Mouse (Mus musculus) neural tube, embryonic 13.5 days (tissue): Measurements from ENCODE around the gene Vmp1. TPM values are rescaled to one million over a fixed set of nuclear protein-coding genes. Genes with fewer than 3 reads are reported as not detected.
A peak's percentile ranks its signal among the peaks of the same experiment; 100 is the strongest.

Experiments
- ATAC-seq: fragments of 200-750 bp; cut with Nextera tagmentation; 2 replicates; pipeline ENCODE4 v1.8.0; 2017; ENCODE audit warnings: low read depth, mild to moderate bottlenecking, moderate TSS enrichment, moderate library complexity
- H3K27ac ChIP-seq: fragments of 300-500 bp; sonication (generic); replicated peaks from 2 replicates; pipeline ENCODE4 v1.5.1; 2015; ENCODE audit warnings: moderate library complexity, mild to moderate bottlenecking, inconsistent platforms
- H3K27me3 ChIP-seq: fragments of 300-500 bp; sonication (generic); 2 replicates; pipeline ENCODE4 v1.6.1; 2015; ENCODE audit warnings: mild to moderate bottlenecking, inconsistent platforms
- H3K36me3 ChIP-seq: fragments of 300-500 bp; sonication (generic); 2 replicates; pipeline ENCODE4 v1.6.1; 2015; ENCODE audit warnings: mild to moderate bottlenecking, inconsistent platforms
- H3K4me1 ChIP-seq: fragments of 300-500 bp; sonication (generic); replicated peaks from 2 replicates; pipeline ENCODE4 v1.6.1; 2015; ENCODE audit warnings: inconsistent platforms
- H3K4me2 ChIP-seq: fragments of 300-500 bp; sonication (generic); 2 replicates; pipeline ENCODE4 v1.6.1; 2015; ENCODE audit warnings: inconsistent platforms, mild to moderate bottlenecking, moderate library complexity
- H3K4me3 ChIP-seq: fragments of 300-500 bp; sonication (generic); 2 replicates; pipeline ENCODE4 v1.5.1; 2015; ENCODE audit warnings: mild to moderate bottlenecking, inconsistent platforms
- H3K9ac ChIP-seq: fragments of 300-500 bp; sonication (generic); 2 replicates; pipeline ENCODE4 v1.6.1; 2015; ENCODE audit warnings: moderate library complexity, mild to moderate bottlenecking, inconsistent platforms
- H3K9me3 ChIP-seq: fragments of 300-500 bp; sonication (generic); 2 replicates; pipeline ENCODE4 v1.6.1; 2016; ENCODE audit warnings: inconsistent platforms
- WGBS: fragments of 180-500 bp; shearing (Covaris S2); methylation state at CpG from one replicate; pipeline ENCODE4 v1.1.7; 2015; 5-methylcytosine and 5-hydroxymethylcytosine counted together
- polyA plus RNA-seq: library from polyadenylated mRNA; unstranded; fragments of >200 nt; fragmentation: Nextera tagmentation; extraction: Ambion mirVana; gene quantifications from 2 replicates; pipeline ENCODE4 v1.2.1, GENCODE M21; 2015

Vmp1 gene
- polyA plus RNA-seq, 1 experiment from 2014 or later: 108 TPM

DNA sequence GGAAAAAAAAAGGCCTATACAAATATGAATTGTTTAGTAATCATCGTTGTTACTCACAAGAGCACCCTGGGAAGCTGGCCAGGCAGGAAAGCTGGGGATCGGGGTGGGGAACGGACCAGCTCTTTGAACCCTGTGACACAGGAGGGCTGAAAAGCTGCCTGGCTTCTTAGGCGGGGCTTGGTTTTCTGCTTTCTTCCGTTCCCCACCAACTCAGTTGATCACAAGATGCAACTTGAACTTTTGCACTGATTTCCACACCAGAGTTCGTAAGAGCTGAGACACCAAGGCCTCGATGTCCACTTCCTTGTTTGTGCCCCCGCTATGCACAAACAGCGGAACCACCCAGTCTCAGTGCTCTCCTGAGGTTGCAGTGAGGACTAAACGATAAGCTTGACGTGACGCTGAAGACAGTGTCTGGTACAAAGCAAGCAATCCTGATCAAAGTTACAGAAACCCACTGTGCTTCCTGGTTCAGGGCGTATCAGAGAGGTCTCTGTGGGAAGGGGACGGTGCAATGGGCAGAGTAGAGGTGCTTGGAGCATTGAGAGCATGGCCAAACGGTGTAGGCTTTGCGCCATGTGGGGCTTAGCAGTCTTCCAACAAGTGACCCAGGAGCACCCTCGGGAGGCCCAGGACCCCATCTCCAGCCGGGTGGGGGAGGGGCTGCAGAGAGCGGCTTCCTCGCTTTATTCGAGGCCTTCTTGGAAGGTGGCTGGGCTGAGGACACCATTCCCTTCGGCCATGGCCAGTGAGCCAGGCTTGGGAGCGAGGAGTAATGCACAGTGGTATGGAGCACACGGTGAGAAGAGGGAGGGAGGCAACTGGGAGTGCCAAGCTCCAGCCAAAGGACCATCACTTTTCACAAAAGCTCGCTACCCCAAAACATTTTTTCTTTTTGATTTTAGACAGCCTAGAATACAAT, 104.6 kb downstream of the Vmp1 start:
- Histone ChIP-seq H3K4me3 (no peak overlapping the region), H3K9ac (no peak overlapping the region), H3K27me3 (no peaks in the 10 kb centered on the region), H3K9me3 (no peaks in the 10 kb centered on the region), H3K4me1 (peaks cover 4% of the 10 kb centered on the region; the same call in 1 of the 2 replicates), H3K4me2 (no peak overlapping the region), H3K27ac (no peak overlapping the region), H3K36me3 (peaks cover 8% of the 10 kb centered on the region; the same call in 1 of the 2 replicates)
- ATAC-seq: no peak
- 81% methylated on average over 25 of the region's 25 CpGs for WGBS

DNA sequence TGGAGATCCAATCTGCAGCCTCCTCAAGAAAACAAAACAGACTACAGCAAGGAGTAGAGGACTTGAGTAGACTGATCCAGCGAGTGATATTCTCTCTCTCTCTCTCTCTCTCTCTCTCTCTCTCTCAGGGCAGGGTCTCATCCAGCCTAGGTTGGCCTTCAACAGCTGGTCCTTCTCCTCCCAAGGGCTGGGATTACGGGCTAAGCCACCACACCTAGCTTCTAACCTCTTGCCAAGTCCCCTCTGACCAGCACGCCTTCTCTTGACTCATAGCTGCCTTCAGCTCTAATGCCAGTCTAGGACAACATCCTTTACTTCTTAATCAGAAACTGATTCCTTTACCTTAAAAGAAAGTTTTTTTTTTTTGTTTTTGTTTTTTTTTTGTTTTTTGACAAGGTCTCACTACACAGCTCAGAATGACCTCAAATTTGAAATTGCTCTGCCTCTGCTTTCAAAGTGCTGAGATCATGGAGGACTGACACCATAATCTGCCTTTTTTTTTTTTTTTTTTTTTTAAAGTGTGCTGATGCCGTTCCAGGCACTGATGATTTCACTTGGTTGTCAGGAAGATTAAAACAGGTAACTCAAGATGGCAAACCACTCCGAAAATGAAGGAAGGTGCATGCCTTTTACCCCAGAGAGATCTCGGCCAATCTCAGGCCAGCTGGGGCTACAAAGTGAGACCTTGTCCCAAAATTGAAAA, 105.4 kb downstream of the Vmp1 start:
- no peak for ATAC-seq
- Histone ChIP-seq H3K9me3 (no peaks in the 10 kb centered on the region), H3K36me3 (peaks cover 8% of the 10 kb centered on the region; the same call in 1 of the 2 replicates), H3K27ac (peak overlapping the region; percentile 28; the same call in 1 of the 2 replicates), H3K4me2 (no peak overlapping the region), H3K27me3 (no peaks in the 10 kb centered on the region), H3K4me1 (peaks cover 4% of the 10 kb centered on the region; the same call in 1 of the 2 replicates), H3K9ac (no peak overlapping the region), H3K4me3 (no peak overlapping the region)
- WGBS: 89% methylated on average over 6 of the region's 6 CpGs

DNA sequence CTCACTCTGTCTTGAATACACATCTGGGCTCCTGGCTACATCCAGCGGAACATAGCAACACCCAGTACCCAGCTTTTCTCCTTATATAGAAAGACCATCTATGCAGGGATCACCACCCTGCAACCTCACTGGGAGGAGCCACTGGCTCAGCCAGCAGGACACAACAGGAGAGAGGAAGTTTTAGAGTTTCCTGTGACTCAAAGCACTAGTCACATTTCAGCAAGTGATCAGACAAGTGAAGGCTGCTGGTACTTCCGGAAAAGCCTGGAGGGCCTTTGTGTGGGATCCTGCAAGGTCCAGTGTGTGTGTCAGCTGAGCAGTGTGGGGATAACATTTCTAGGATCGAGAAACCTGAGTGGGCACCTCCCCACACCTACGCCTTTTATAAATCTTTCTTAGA, 106.4 kb downstream of the Vmp1 start:
- no peak overlapping the region for H3K4me3 ChIP-seq
- peaks cover 4% of the 10 kb centered on the region; the same call in 1 of the 2 replicates for H3K4me1 ChIP-seq
- 83% methylated on average over 4 of the region's 4 CpGs for WGBS
- H3K9ac ChIP-seq: no peak overlapping the region
- no peak for ATAC-seq
- no peak overlapping the region for H3K4me2 ChIP-seq
- no peaks in the 10 kb centered on the region for H3K27me3 ChIP-seq
- H3K36me3 ChIP-seq: peaks cover 8% of the 10 kb centered on the region; the same call in 1 of the 2 replicates
- no peaks in the 10 kb centered on the region for H3K9me3 ChIP-seq
- peak overlapping the region; percentile 28; the same call in 1 of the 2 replicates for H3K27ac ChIP-seq

DNA sequence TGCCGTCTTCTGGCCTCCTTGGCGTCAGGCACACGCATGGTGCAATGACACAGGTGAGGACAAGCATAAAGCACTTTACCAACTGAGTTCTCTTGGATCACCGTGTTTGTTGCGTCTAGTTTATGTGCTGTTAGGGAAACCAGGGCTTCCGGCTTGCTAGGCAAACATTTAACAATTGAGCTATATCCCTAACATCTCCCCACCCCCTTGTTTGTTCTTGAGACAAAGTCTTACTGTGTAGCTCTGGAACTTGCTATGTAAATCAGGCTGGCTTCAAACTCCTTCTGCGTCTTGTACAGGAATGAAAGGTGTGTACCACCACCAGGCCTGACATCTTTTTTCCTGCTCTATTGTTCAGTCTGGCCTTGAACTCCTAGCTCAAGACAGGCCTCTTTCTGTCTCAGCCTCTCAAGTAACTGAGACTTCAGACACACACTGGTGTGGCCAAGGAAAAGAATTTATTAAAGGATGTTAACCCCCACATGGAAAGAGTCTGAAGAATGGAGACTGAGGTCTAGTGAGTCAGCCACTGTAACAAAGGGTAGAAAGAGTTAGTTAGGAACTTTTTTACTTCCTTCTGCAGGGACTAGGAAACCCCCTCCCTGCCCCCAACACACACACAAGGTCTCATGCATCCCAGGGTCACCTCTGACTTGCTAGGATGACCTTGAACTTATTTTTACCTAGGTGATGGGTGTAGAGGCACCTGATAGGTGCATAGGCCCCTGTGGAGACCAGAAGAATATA, 107.8 kb downstream of the Vmp1 start:
- WGBS: 80% methylated on average over 7 of the region's 7 CpGs
- no peaks in the 10 kb centered on the region for H3K9me3 ChIP-seq
- H3K4me3 ChIP-seq: no peak overlapping the region
- ATAC-seq: no peak
- H3K9ac ChIP-seq: no peak overlapping the region
- no peaks in the 10 kb centered on the region for H3K27me3 ChIP-seq
- no peak overlapping the region for H3K27ac ChIP-seq
- no peaks in the 10 kb centered on the region for H3K36me3 ChIP-seq
- no peak overlapping the region for H3K4me2 ChIP-seq
- peaks cover 11% of the 10 kb centered on the region for H3K4me1 ChIP-seq

DNA sequence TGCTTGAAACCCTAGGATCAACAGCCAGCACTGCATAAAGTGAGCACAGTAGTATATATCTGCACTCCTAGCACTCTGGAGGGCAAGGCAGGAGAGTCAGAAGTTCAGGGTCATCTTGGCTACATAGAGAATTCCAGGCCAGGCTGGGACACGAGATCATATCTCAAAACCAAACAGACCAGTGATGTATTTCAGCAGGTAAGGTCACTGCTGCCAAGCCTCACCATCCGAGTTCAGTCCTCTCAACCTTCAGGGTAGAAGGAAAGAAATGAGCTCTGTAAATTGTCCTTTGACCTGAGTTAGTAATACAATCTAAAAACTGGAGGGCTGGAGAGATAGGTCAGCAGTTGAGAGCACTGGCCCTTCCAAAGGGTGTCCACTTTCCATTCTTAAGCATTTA, 109.2 kb downstream of the Vmp1 start:
- H3K27me3 ChIP-seq: no peaks in the 10 kb centered on the region
- H3K4me1 ChIP-seq: peaks cover 10% of the 10 kb centered on the region
- no peak overlapping the region for H3K9ac ChIP-seq
- H3K9me3 ChIP-seq: no peaks in the 10 kb centered on the region
- no peak overlapping the region for H3K4me3 ChIP-seq
- H3K4me2 ChIP-seq: no peak overlapping the region
- no peak overlapping the region for H3K27ac ChIP-seq
- ATAC-seq: no peak
- 75% methylated on average over 2 of the region's 2 CpGs for whole genome bisulfite sequencing
- H3K36me3 ChIP-seq: no peaks in the 10 kb centered on the region

DNA sequence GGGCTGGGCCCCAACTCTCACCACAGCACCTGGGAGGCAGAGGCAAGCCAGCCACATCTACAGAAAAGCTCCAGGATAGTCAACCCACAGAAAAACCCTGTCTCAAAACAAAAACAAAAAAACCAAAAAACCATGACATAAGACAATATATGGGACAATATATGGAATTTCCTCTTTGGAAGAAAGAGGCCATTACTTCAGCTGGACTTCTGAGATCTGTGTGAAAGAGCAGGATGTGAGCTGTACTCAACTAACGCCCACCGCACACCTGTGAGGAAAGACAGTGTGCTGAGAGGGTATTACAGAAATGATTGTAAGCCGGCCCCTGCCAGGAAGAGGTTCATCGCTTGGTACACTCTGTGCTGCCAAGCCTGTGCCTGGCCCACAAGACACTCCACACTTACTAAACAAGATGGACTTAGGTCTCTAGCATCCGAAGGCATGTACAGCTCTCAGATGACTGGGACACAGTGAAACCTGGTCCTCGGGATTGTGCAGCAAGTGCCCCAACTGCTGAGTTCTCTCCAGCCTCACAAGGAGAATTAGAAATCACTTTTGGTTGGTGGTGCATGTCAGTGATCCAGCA, 109.9 kb downstream of the Vmp1 start:
- Histone ChIP-seq H3K4me2 (no peak overlapping the region), H3K27me3 (no peaks in the 10 kb centered on the region), H3K36me3 (no peaks in the 10 kb centered on the region), H3K4me3 (no peak overlapping the region), H3K27ac (no peak overlapping the region), H3K4me1 (peaks cover 7% of the 10 kb centered on the region), H3K9ac (no peak overlapping the region), H3K9me3 (no peaks in the 10 kb centered on the region)
- no peak for ATAC-seq
- WGBS: 94% methylated on average over 6 of the region's 6 CpGs

DNA sequence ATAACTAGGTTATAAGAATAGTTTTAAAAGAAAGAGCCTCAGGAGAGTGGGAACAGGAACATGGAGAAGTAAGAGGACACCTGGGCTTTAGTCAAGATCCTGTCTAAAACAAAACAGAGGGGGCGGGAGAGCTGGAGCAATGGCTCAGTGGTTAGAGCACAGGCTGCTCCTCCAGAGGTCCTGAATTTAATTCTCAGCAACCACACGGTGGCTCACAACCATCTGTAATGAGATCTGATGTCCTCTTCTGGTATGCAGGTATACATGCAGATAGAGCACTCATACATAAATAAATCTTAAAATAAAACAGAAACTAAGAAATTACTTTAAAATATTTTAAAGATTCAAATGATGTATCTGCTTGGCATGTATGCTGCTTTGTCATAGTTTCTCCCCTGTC, 111.0 kb downstream of the Vmp1 start:
- Histone ChIP-seq H3K4me3 (no peak overlapping the region), H3K9me3 (no peaks in the 10 kb centered on the region), H3K27me3 (no peaks in the 10 kb centered on the region), H3K27ac (no peak overlapping the region), H3K36me3 (no peaks in the 10 kb centered on the region), H3K4me2 (no peak overlapping the region), H3K9ac (no peak overlapping the region), H3K4me1 (peaks cover 7% of the 10 kb centered on the region)
- 76% methylated on average over 2 of the region's 2 CpGs for WGBS
- no peak for ATAC-seq

DNA sequence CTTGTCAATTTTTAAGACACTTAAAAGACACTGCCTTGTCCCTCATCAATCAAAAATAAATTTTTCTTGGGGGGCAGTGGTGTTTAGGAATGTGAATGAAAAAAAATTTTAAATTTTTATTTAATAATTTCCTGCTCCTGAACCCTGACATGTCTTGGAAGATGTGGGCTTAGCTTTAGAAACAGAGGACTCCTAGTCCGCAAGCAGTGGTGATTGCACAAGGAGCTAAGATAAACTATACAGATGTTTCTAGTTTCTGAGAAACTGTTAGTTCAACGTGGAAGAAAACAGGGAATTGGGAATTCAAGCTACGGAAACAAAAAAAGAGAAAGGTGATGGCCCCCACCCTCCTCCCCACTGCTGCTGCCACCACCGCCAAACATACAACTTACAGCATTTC, 111.8 kb downstream of the Vmp1 start:
- ATAC-seq: no peak
- Histone ChIP-seq H3K9ac (no peak overlapping the region), H3K4me3 (no peak overlapping the region), H3K4me2 (no peak overlapping the region), H3K36me3 (no peaks in the 10 kb centered on the region), H3K27me3 (no peaks in the 10 kb centered on the region), H3K9me3 (no peaks in the 10 kb centered on the region), H3K27ac (no peak overlapping the region), H3K4me1 (peaks cover 7% of the 10 kb centered on the region)
- 84% methylated on average over 4 of the region's 4 CpGs for WGBS

DNA sequence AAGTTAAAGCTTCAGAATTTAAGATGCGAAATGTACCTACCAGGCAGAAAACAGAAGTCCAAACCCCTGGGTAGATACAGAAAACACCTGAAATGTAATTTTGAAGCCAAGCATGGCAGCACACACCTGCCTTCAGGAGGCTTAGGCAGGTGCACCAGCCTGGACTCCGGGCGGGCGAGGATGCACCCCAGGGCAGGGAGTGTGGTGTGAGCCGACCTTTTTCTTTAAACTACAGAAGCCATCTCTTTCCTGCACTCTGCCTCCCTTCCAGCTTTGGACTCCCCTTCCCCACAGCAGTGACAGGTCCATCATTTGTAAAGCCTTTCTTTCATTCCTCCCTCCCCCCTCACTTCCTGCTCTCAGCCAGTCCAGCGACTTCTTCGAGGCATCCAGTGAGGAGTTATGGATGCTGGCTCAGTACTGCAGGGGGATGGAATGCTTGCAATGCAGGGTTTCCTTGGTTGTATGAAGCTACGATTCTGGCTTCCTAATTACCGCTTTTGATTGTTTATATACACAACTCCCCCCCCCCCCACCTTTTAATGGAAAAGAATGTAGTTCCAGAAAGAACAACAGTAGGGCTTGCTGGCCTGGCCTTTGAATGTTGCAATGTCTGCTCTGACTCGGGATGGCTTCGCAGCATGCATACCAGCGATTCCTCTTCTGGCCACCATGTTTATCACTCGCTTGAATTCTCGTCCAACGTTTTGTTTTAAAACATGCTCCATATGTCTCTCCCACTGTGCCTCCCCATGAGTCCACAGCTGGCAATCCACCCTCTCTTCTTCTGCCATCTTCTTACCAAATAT, 112.4 kb downstream of the Vmp1 start:
- no peak for ATAC-seq
- 53% methylated on average over 15 of the region's 15 CpGs for WGBS
- no peaks in the 10 kb centered on the region for H3K27me3 ChIP-seq
- H3K36me3 ChIP-seq: no peaks in the 10 kb centered on the region
- H3K27ac ChIP-seq: no peak overlapping the region
- no peak overlapping the region; the same call in 1 of the 2 replicates for H3K9ac ChIP-seq
- H3K4me1 ChIP-seq: peaks cover 7% of the 10 kb centered on the region
- H3K9me3 ChIP-seq: no peaks in the 10 kb centered on the region
- H3K4me2 ChIP-seq: no peak overlapping the region
- H3K4me3 ChIP-seq: no peak overlapping the region

DNA sequence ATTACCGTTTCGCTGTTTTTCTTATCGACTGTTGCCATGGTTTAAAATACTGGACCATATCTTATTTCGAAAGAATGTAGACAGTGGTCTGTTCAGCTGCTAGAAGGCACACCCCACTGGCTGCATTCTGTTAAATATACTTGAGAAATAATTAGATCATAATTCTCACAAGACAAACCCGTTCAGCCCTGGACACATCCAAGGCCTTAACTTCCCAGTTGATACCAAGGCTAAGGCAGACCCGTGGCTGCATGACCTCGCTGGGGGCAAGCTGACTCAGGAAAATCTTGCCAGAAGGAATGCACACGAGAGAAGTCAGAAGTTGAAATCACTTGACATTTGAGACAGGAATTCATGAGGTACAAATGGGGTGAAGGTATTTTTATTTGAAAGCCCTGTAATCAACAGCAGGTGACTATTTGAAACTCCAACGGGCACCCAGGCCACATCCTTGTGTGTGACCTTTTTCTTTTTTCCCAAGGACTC, 113.3 kb downstream of the Vmp1 start:
- no peak for ATAC-seq
- 67% methylated on average over 9 of the region's 9 CpGs for WGBS

DNA sequence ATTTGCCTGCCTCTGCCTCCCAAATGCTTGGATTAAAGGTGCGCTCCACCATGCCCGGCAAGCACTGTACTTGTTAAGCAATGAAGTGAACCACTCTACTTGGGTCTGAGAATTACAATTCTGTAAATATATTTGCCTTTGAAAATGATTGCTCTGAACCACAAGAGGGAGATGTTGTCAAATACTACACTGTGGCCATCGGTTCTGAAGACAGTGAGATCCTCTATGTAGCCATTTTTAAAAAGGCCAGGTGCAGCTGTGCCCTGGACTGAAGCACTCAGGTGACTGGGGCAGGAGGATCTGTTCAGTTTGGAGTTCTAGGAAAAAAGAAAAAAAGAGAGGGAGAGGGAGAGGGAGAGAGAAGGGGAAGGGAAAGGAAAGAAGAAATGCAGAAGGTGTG, 115.2 kb downstream of the Vmp1 start:
- ATAC-seq: no peak
- no peak overlapping the region for H3K9ac ChIP-seq
- 76% methylated on average over 3 of the region's 3 CpGs for WGBS
- no peaks in the 10 kb centered on the region for H3K9me3 ChIP-seq
- H3K4me3 ChIP-seq: no peak overlapping the region
- peaks cover 7% of the 10 kb centered on the region for H3K4me1 ChIP-seq
- no peak overlapping the region for H3K27ac ChIP-seq
- H3K36me3 ChIP-seq: 0 out of 2 replicates have a peak, but pooled peaks cover 4% of the 10 kb centered on the region
- no peak overlapping the region for H3K4me2 ChIP-seq
- H3K27me3 ChIP-seq: no peaks in the 10 kb centered on the region

More for the DNA sequence above, 113.3 kb downstream of the Vmp1 start:
- H3K4me2 ChIP-seq: no peak overlapping the region
- H3K4me1 ChIP-seq: peaks cover 7% of the 10 kb centered on the region
- no peak overlapping the region for H3K4me3 ChIP-seq
- H3K36me3 ChIP-seq: 0 out of 2 replicates have a peak, but pooled peaks cover 4% of the 10 kb centered on the region
- no peaks in the 10 kb centered on the region for H3K27me3 ChIP-seq
- H3K27ac ChIP-seq: no peak overlapping the region
- H3K9me3 ChIP-seq: no peaks in the 10 kb centered on the region
- H3K9ac ChIP-seq: no peak overlapping the region
